Mouse (Mus musculus) adrenal gland, adult 8-10 months (tissue): ENCODE measurements around the gene Slc48a1. TPM values are rescaled to one million over a fixed set of nuclear protein-coding genes. Genes with fewer than 3 reads are reported as not detected.
A peak's percentile ranks its signal among the peaks of the same experiment; 100 is the strongest.

Experiments
- DNase-seq: peaks from one replicate; pipeline ENCODE4 v3.0.0; 2022
- total RNA-seq, 4 experiments: library from RNA; stranded (reverse); gene quantifications; 2 replicates each; pipeline ENCODE4 v1.2.4; 2022

The Slc48a1 gene
- 100 to 1,000 TPM; 120 to 216 (median 160) TPM for total RNA-seq

DNA sequence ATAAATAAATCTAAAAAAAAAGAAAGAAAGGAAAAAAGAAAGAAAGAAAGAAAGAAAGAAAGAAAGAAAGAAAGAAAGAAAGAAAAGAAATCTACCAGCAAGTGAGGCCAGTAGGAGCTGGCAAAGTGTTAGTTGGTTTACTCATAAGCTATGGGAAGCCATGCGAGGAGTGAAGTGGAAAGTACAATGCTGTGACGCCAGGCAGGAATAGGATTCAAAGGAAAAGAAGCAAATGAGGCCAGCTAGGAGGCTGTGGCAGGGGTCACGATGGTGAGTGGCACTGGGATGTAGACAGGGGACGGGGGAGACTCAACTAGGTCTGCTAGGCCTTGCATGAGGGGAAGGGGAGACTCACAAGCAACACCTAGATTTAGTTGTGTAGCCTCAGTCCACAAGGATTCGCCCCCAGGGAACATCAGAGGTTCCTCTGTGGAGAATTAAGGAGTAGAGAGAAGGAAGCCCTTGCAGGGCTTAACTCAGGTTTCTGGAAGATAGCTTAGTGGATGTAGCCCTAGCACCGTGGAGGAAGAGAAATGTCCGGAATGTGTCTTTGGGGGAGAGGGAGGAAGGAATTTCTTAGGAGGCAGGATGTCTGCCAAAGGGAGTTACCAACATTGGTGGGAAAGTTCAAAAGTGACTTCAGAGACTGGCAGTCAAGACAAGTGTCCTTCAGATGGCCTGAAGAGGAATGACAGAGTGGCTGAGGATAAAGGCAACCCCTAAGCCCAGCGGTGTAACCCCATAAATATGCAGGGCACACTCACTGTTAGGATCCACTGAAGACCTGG lies at the start of gene Slc48a1:
Slc48a1 (plus strand) TSS at position 210 of the 788 bp plus-strand sequence.
- no peak for DNase-seq

DNA sequence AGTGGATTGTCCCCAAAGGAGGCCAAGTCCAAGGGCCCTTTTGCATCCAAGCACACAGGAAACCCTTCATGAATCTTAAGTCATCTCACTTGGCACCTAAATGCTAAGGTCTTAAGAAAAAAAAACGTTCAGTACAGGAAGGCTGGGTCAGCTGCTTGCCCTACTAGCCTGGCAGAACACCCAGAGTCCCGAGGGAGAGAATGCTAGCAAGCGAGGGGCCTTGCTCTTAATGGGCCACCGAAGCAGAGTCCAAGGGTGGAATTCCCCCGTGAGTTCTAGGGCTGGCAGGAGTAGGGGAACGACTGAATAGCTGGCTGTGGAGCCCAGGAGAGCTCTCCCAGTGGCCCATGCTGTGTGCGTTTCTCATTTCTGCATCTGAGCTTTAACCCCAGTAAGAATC lies 49.5 kb upstream of the Slc48a1 start:
- no peak for DNase-seq

DNA sequence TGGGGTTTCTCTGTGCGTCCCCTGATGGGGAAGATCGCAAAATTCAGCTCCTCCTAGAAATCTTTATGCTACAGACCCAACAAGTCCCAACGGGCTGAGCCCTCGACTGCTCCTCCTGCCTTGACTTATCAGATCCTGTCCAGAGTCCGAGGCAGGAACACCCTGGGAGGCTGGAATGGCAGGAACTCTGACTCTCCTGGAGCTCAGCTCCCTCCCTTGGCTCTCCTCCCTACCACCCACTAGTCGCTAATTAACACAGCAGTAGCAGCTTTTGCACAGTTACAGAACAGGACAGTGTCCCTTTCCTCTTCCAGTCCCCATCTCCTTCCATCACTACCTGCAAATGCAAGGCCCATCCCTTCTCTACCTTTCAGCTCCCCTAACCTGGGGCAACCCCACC lies 48.0 kb upstream of the Slc48a1 start:
- no peak for DNase-seq

DNA sequence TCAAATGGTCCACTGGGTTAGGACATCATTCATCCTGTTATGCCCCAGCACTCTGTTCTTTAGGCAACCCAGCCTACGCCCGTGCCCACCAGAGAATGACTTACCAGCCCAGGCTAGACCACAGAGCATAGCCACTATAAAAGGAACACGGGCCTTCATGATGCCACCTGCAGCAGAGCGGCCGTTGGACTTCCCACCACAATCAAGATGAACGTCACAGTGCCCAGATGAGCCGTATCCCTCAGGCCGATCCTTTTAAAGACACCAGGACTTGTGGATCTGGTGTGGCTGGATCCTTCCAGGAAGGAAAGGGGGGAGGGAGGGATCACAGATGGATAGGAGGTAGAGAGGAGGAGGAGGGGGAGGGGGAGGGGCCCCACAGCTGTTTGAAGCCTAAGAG lies 47.2 kb upstream of the Slc48a1 start, which contains the start of gene Endou:
Endou (minus strand) TSS at position 229 of the 400 bp plus-strand sequence.
- DNase-seq = no peak

DNA sequence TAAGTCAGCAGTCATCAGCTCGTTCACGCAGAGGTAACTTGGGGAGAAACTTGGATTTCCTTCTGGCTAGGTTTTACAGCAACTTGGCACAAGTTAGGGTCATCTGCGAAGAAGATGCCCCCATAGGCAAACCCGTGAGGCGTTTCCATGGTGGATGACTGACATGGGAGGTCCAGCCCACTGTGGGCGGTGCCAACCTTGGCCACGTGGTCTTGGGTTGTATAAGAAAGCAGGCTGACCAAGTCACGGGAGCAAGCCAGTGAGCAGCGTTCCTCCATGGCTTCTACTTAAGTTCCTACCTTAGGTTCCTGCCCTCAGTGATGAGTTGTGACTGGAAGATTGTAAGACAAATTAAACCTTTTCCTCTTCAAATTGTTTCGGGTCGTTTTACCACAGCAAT lies 46.3 kb upstream of the Slc48a1 start:
- no peak for DNase-seq

DNA sequence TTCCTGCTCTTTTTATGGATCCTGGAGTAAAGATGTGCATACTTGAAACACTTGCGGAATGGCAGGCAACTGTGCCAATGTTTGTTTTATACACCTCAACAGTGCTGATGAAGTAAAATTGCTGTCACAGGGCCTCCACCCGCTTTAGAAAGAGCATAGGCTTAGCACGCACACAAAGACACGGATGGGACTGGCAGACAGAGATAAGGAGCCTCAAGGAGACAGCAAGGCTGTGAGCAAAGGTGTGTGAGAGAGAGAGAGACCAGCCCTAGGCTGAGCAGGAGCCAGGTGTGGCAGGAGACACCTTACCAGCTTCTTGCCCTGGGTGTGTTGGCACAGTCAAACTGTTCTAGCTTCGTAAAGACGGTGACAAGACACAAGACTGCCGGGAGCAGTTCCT lies 39.4 kb upstream of the Slc48a1 start:
- no peak for DNase-seq

DNA sequence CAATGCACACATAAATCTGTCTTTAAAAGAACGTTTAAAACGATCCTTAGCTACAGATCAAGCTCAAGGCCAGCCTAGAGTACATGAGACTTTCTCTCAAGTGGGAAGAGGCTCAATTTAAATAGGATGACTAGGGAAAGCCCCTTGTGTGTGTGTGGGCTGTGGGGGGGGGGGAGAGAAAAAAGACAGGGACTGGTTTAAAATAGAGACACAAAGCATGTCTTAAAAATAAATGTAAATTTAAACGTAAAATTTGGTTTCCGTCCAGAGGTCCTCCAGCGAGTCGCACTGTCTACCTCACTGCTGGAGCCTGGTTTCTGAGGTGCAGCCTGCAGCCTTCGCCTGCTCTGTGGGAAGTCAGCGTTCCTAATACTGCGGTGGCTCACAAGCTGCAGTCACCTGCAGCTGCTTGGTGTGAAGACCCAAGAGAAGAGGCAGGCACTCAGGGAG lies 38.0 kb upstream of the Slc48a1 start:
- DNase-seq = no peak

DNA sequence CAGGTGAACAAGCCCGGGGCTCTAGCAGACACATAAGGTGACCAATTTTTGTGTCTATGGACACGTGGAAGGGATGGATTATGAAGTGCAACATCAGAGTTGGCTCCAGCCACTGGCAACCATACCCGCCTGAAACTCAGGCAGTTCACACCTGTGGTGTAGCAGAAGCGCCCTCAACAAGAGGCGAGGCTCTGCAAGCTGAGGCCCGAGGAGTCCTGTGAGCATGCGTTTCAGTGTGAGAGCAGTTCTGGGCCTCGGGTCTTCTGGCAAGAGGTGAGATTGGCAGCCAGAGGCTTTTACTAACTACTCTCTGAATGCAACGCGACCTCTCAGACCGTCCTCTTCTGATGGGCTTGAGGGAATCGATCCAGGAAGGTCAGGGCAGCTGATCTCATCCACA lies 36.7 kb upstream of the Slc48a1 start:
- no peak for DNase-seq

DNA sequence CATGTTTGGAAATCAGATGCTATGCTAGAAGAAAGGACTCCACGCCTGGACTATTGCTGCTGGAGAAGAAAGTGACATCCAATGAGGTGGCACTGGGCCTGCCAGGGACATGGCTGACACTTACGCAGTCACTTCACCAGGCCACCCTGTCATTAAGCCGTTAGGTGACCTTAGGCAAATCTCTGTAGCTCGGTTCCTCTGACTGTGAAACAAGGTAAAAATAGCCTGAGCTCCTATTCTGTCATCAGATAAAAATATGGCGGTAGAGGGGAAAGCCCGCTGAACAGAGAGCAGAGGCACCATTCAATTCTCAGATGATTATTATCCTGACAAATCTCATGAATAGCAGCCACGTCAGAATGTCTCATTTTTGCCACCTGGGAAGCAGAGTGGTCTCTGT lies 36.2 kb upstream of the Slc48a1 start:
- DNase-seq = no peak

DNA sequence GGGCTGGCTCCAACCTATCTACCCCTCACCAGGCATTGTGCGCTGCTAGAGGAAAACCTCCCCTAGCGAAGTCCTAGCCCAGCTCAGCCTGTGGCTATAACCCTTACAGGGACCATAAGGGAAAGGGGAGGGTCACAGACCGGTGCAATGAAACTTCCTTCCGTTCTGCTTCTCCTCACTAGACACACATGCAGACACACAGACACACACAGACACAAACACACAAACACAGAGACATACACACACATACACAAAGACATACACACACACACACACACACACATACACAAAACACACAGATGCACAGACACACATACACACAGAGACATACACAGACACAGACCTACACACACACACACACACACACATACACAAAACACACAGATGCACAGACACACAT lies 35.7 kb upstream of the Slc48a1 start:
- DNase-seq = no peak

DNA sequence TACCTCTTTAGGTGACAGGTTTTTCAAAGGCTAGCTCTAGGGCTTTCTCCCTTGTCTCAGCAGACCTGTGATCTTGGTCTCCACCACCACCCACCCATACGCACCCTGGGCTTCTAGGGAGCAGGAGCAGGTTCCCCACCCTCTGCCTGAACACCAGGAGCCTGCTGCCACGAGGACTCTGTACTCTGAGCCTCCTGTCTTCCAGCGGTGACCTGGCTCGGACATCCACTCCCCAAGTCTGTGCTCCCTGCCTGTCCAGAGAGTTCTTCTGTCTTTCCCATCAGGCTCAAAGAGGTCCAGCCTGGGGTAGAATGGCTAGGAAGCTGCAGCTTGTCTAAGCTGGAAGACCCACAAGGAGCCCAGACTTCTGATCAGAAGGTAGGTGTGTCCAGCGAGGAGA lies 35.1 kb upstream of the Slc48a1 start:
- no peak for DNase-seq

DNA sequence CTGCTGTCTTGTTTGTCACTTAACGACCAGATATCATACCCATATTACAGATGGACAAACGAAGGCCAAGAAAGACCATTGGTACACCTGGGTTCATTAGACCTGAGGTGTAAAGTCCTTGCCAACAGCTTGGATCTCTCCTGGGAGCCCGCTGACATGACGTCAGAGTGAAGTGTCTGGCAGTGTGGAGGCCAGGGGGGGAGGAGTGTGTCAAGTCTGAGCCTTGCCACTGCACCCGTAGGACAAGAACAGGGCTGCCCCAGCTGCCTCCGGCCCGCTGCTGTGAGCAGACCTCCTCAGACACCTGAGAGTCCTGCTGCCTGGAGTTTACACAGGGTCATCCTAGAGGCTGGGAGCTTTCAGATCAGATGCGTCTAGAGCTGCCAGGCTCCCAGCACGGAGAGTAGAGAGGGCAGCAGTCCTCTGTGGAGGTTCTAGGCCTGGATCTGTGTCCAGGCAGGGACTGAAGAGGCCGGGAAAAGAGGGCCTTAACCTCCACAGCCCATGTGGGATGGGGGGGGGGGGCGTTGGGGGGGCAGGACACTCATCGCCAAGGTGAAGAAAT lies 34.3 kb upstream of the Slc48a1 start:
- DNase-seq = no peak

DNA sequence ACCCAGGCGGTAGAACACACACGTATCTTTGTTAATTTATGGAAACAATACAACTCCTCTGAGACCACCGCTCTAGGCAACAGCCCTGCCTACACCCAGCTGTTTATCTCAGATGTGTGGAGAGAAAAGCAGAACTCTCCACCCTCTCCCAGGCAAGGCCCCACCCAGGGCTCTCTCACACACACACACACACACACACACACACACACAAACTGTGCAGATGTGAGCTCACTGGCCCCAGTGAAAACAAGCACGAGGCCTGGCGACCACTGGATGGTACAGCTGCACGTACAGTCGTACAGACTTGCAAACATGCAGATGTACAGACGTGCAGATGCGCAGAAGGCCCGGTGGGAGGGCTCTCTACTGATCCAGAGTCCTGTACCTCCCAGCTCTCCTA lies 33.4 kb upstream of the Slc48a1 start:
- DNase-seq = no peak

DNA sequence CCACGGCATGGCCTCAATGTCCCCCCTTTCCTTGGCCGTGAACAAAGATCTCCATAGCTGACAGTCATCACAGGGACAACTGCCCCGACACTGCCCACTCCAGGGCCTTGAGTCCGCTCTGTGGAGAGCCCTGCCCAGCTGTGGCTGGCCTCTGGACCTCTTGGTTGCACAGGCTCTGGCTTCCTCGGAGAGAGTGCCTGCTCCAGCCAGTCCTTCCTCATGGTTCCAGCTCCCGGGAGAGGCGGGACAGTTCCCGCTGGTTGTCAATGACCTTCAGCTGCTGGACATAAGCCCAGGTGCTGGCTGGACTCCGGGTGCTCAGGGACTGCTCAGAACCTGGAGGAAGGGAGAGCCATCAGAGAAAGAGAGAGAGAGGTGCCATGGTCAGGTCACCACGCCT lies 33.0 kb upstream of the Slc48a1 start:
- DNase-seq = peak; percentile 84

DNA sequence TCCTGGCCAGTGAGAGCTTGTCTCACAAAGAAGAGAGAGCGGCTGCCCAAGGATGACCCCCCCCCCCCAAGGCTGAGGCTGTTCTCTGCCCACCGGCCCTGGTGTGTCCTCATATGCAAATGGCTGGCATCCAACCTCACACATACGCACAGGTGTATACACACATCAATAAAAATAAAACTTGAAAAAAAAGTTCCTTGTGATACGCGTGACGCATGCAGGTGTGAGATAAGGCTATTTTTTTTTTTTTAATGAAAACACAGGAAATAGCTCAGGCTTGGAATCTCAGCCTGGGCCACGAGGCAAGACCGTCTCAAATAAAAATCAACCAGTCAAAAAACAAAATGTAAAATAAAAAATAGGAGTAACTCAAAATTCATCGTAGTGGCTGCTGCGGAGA lies 32.0 kb upstream of the Slc48a1 start:
- DNase-seq = no peak

DNA sequence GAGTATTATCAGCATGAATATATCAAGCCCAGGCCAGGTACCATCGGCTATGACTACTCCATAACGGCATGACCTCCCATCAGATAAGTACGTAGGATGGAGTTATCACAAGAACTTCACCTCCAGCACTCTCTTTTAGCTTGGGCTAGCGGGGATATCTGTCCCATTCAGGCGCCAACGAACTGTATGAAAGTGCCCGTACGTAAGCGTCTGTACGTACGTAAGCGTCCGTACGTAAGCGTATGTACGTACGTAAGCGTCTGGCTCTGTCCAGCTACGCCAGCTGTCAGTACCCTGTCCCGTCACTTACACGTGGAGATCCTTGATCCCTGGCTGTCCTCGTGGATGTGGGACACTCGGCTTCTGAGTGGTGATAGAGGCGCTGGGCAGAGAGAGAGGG lies 31.6 kb upstream of the Slc48a1 start:
- DNase-seq = no peak

DNA sequence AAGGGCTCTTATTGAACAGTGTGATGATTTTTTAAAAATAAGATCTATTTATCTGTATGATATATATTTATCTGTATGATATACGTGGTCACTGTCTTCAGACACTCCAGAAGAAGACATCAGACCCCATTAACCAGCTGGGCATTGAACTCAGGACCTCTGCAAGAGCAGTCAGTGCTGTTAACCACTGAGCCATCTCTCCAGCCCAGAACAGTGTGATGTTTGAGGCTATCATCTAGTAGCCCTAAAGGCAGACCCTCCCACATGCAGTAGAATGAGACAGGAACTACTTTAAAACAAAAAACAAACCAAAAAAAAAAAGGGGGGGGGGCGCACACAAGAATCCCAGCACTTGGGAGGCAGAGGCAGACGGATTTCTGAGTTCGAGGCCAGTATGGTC lies 30.8 kb upstream of the Slc48a1 start:
- DNase-seq = no peak

DNA sequence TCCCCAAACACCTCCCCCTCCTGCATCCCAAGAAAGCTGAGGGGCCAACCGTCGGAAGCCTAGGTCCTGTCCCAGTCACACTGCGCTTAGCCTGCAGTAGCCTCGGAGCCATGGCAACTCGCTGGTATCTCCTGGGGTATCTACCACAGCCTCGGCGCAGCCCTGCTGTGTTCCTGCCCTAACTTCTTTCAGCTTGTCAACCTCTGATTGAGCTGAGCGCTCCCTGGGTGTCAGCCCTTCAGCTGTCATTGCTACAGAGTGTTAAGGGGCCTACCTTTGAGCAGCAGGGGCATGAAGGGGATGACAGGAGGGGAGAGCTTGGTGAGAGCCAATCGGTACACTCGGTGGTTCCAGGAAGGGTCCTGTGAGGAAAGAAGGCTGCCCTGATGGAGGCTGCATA lies 30.0 kb upstream of the Slc48a1 start:
- DNase-seq = no peak

DNA sequence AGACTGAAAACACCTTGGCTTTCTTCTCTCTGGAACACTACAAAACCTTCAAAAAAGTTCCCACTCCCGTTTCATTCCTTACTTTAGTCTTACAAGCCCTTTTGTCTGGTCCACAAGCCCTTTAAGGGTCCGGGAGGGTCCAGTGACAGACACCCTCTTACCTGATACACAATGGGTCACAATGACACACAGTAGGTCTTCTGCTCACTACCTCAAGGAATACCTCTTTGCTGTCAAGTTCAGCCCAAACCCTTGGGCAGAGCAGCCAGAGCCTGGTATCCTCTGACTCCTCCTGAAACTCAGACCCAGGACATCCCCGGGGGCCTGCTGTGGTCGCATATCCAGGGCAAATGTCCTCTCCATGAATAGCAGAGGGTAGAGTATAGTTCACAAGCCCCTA lies 29.4 kb upstream of the Slc48a1 start:
- no peak for DNase-seq

DNA sequence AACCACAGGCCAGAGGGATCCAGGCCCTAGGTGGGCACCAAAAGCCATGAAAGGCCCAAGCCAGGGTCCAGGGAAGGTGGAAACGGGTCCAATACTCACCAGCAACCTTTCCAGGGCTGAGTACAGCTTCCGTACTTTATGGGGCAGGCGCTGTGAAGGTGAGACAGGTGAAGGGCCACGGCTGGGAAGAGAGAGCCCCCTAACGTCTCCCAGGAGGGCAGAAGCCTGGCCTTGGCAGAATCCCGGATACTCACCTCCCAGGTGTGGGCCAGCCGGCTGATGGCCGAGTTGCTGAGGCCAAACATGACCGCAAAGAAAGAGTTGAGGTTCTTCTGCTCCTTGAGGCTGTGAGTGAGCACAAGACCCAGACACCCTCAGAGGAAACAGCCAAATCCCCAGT lies 28.9 kb upstream of the Slc48a1 start:
- no peak for DNase-seq

DNA sequence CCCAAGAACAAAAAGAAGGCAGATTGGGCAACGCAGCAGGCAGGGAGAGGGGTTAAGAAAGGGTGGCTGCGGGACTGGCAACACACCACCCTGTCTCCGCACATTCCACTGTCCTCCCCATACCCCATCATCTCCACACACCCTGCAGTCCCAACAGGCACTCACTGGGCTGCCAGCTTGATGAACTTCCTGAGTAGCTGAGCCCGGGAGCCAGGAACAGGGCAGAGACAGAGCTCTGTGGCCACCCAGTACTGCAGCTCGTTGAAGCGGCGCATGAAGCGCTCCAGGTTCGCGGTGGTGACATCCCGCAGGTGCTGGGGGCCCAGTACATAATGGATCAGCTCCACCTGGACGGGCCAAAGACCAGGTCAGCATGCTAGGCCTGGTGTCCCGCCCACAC lies 28.5 kb upstream of the Slc48a1 start:
- DNase-seq = no peak

DNA sequence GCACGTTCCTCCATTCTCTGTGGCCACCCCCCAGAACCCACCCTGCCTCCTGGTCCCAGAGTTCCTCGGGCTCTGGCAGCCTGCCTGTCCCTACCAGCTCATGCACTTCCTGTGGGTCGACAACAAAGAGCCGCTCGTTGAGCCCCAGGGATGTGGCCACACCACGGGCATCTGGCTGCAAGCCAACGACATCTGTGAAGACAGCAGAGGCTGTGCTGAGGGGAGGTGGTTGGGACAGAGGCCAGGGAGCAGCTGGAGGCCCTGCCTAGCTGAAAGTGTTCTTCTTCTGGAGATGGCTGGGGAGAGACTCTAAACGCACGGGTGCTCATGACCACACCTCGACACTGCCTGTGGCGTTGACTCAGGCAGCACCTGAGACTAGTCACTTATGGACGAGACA lies 27.6 kb upstream of the Slc48a1 start:
- DNase-seq = peak; percentile 64

DNA sequence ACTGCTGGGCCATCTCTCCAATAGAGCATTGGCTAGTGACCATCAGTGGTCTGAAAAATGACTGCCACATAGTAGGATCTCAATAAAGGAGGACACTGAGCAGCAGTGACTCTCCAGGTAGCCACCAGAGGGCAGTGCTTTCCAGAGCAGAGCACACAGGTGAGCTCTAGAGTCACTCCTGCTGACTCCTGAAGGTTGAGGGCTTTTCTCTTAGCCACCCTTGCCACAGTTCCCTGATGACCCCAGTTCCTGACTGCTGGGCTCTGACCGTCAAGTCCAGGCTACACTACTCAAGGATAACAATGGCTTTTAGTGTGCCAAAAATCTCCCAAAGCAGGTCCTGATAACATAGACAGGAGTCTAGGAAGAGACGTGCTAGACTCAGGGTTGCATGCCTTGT lies 26.6 kb upstream of the Slc48a1 start:
- DNase-seq = no peak

DNA sequence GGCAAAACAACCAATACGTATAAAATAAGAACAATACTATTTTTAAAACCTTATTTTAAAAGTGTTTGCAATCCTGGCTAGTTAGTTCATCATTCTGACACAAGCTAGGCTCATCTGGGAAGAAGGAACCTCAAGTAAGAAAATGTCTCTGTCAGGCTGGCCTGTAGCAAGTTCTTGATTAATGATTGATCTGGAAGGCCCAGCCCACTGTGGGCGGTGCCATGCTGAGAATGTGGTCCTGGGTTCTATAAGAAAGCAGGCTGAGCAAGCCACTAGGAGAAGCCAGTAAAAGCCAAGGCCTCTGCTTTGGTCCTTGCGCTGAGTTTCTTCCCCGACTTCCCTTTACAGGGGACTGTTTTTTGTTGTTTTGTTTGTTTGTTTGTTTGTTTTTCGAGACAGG lies 25.8 kb upstream of the Slc48a1 start:
- no peak for DNase-seq

DNA sequence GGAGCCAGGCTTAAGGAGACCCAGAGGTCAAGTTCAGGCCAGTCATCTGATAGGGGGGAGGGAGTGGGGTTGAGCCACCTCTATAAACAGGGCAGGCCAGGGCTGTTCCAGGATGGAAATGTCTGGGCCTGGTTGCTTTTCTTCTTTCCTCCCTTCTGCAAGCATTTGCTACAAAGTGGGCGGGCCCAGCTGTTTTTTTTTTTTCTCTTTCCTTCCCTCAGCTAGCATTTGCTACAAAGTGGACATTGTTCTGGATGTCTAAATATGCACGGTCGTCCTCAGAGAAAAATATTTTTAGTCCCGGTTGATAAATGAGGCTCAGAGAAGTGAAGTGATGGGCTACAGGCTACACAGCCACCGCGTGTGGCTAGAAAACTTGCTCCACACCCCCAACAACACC lies 23.8 kb upstream of the Slc48a1 start:
- no peak for DNase-seq
